Mouse (Mus musculus) kidney, adult 11 months (tissue): ENCODE results near the gene Hormad1.
"Not testable (repeated sequence)": the region's sequence is repeated elsewhere in the genome, so short reads cannot be mapped to it uniquely, and the experiment has no call there.

Experiments used
- DNase-seq: peaks from one replicate; pipeline ENCODE4 v3.0.0; 2022

The Hormad1 gene

GRCm38 (mm10) chr3:95559437-95559836, at the start of gene Hormad1:
Hormad1 (plus strand) TSS chr3:95559677.
- no peak for DNase-seq

GRCm38 (mm10) chr3:95511611-95512180, 47.8 kb upstream of the Hormad1 start:
- no peak for DNase-seq

GRCm38 (mm10) chr3:95516614-95517041, 42.8 kb upstream of the Hormad1 start:
- DNase-seq = no peak

- DNase-seq = peak; percentile 35
Observed at GRCm38 (mm10) chr3:95517493-95517898, 42.0 kb upstream of the Hormad1 start.

GRCm38 (mm10) chr3:95518891-95519290, 40.6 kb upstream of the Hormad1 start:
- DNase-seq = no peak

GRCm38 (mm10) chr3:95519315-95519714, 40.2 kb upstream of the Hormad1 start:
- DNase-seq = no peak

GRCm38 (mm10) chr3:95520100-95520499, 39.4 kb upstream of the Hormad1 start:
- no peak for DNase-seq

GRCm38 (mm10) chr3:95521168-95521567, 38.3 kb upstream of the Hormad1 start:
- no peak for DNase-seq

GRCm38 (mm10) chr3:95523662-95524061, 35.8 kb upstream of the Hormad1 start:
- no peak for DNase-seq

- no peak for DNase-seq
Observed at GRCm38 (mm10) chr3:95524673-95525072, 34.8 kb upstream of the Hormad1 start.

- no peak for DNase-seq
Observed at GRCm38 (mm10) chr3:95526111-95526510, 33.4 kb upstream of the Hormad1 start.

GRCm38 (mm10) chr3:95526622-95527211, 32.8 kb upstream of the Hormad1 start, which contains the start of gene Ctss:
Ctss (plus strand) TSS chr3:95526786.
- no peak for DNase-seq

GRCm38 (mm10) chr3:95529814-95530213, 29.7 kb upstream of the Hormad1 start:
- DNase-seq = no peak

GRCm38 (mm10) chr3:95531025-95531424, 28.5 kb upstream of the Hormad1 start:
- no peak for DNase-seq

GRCm38 (mm10) chr3:95533364-95533763, 26.1 kb upstream of the Hormad1 start:
- DNase-seq = no peak

- no peak for DNase-seq
Observed at GRCm38 (mm10) chr3:95534927-95535326, 24.6 kb upstream of the Hormad1 start.

- no peak for DNase-seq
Observed at GRCm38 (mm10) chr3:95538936-95539335, 20.5 kb upstream of the Hormad1 start.

- no peak for DNase-seq
Observed at GRCm38 (mm10) chr3:95539837-95540236, 19.6 kb upstream of the Hormad1 start.

GRCm38 (mm10) chr3:95541186-95541585, 18.3 kb upstream of the Hormad1 start:
- not testable (repeated sequence) for DNase-seq

GRCm38 (mm10) chr3:95542171-95542570, 17.3 kb upstream of the Hormad1 start:
- DNase-seq = no peak

GRCm38 (mm10) chr3:95542981-95543380, 16.5 kb upstream of the Hormad1 start:
- no peak for DNase-seq

- DNase-seq = no peak
Observed at GRCm38 (mm10) chr3:95550176-95550575, 9.3 kb upstream of the Hormad1 start.

GRCm38 (mm10) chr3:95553986-95554385, 5.5 kb upstream of the Hormad1 start:
- no peak for DNase-seq

GRCm38 (mm10) chr3:95560738-95561137, 1.3 kb downstream of the Hormad1 start:
- no peak for DNase-seq

- no peak for DNase-seq
Observed at GRCm38 (mm10) chr3:95561826-95562225, 2.3 kb downstream of the Hormad1 start.
